Mouse (Mus musculus) liver, postnatal 0 days (tissue): Measurements from ENCODE around the gene Zfp454. TPM values are rescaled to one million over a fixed set of nuclear protein-coding genes. Genes with fewer than 3 reads are reported as not detected.

Source experiments
- ATAC-seq: fragments of 200-750 bp; cut with Nextera tagmentation; 2 replicates; pipeline ENCODE4 v1.8.0; 2017; ENCODE audit warnings: mild to moderate bottlenecking, moderate library complexity
- DNase-seq: peaks from one replicate; pipeline ENCODE4 v3.0.0-alpha.2; 2016
- H3K27ac ChIP-seq: fragments of 300-500 bp; sonication (generic); 2 replicates; pipeline ENCODE4 v1.5.1; 2014; ENCODE audit warnings: antibody characterized with exemption, moderate library complexity, mild to moderate bottlenecking, low read depth
- H3K27me3 ChIP-seq: fragments of 300-500 bp; sonication (generic); 2 replicates; pipeline ENCODE4 v1.6.1; 2014; ENCODE audit warnings: low read length, control low read depth, mixed read lengths; ENCODE audit not compliant: insufficient read depth
- H3K36me3 ChIP-seq: fragments of 300-500 bp; sonication (generic); replicated peaks from 2 replicates; pipeline ENCODE4 v1.6.1; 2014; ENCODE audit warnings: mild to moderate bottlenecking, control low read depth, low read length, moderate library complexity, mixed read lengths; ENCODE audit not compliant: insufficient read depth
- H3K4me1 ChIP-seq: fragments of 300-500 bp; sonication (generic); 2 replicates; pipeline ENCODE4 v1.6.1; 2014; ENCODE audit warnings: antibody characterized with exemption, mild to moderate bottlenecking, control low read depth; ENCODE audit not compliant: insufficient read depth
- H3K4me2 ChIP-seq: fragments of 300-500 bp; sonication (generic); 2 replicates; pipeline ENCODE4 v1.6.1; 2014; ENCODE audit warnings: low read depth, mild to moderate bottlenecking, low read length, moderate library complexity, mixed read lengths
- H3K4me3 ChIP-seq: fragments of 300-500 bp; sonication (generic); 2 replicates; pipeline ENCODE4 v1.5.1; 2014; ENCODE audit warnings: low read depth, low read length
- H3K9ac ChIP-seq: fragments of 300-500 bp; sonication (generic); replicated peaks from 2 replicates; pipeline ENCODE4 v1.6.1; 2014; ENCODE audit warnings: mild to moderate bottlenecking, moderate library complexity
- H3K9me3 ChIP-seq: fragments of 300-500 bp; sonication (generic); 2 replicates; pipeline ENCODE4 v1.6.1; 2016; ENCODE audit warnings: mild to moderate bottlenecking, control low read depth, low read length, mixed read lengths
- CTCF ChIP-seq: sonication (generic); IDR thresholded peaks from 2 replicates; pipeline ENCODE4 v1.5.1; 2016; ENCODE audit warnings: antibody characterized with exemption, low read depth
- EP300 ChIP-seq: IDR thresholded peaks from 2 replicates; pipeline ENCODE4 v1.6.1; 2016; ENCODE audit warnings: antibody characterized with exemption, low read depth, mild to moderate bottlenecking
- WGBS: fragments of 180-500 bp; shearing (Covaris S2); extraction: QIAGEN DNeasy Blood & Tissue Kit; methylation state at CpG from one replicate; pipeline ENCODE4 v1.1.7; 2014; ENCODE audit not compliant: insufficient replicate concordance; 5-methylcytosine and 5-hydroxymethylcytosine counted together
- polyA plus RNA-seq: library from polyadenylated mRNA; unstranded; fragments of >200 nt; fragmentation: Nextera tagmentation; extraction: Ambion mirVana; gene quantifications from 2 replicates; pipeline ENCODE4 v1.2.1, GENCODE M21; 2015

The Zfp454 gene
- polyA plus RNA-seq, 1 experiment from 2014 or later: 0.12 TPM

DNA sequence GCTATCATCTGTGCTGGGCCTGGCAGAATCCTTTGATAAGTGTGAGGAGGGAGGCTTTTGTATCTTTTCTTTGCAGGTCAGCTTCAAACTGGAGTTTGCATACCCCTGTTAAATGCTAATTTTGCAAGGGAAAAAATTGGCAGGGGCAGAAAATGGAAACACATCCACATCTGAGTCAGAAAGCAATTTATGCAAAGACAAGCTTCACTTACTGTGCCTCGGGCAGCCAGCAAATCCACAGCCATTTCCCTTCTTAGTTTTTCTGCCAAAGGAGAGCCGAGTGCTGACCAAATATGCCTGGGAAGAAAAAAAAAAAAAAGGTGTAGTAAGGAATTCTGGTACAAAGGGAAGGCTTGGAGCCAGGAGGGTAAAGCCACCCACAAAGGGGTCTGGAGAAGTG is 61.2 kb downstream of the Zfp454 start:
- Histone ChIP-seq H3K27me3 (no peaks in the 10 kb centered on the region), H3K9ac (no peak overlapping the region), H3K4me3 (no peak overlapping the region), H3K4me2 (no peak overlapping the region), H3K4me1 (no peaks in the 10 kb centered on the region), H3K27ac (no peak overlapping the region), H3K36me3 (no peaks in the 10 kb centered on the region), H3K9me3 (no peaks in the 10 kb centered on the region)
- 70% methylated on average over 2 of the region's 2 CpGs for WGBS
- DNase-seq (no peak), ATAC-seq (no peak)
- TF ChIP-seq EP300 (no peak), CTCF (no peak)

Other genes with a start within 250 kb of the Zfp454 start
- 0.21 and 0.39 TPM in 2 replicates for gene Zfp354c, start 59.9 kb downstream of the Zfp454 start, polyA plus RNA-seq
- gene Zfp879, start 46.1 kb downstream of the Zfp454 start, polyA plus RNA-seq: 0.08 and 0.15 TPM in 2 replicates
- 0.12 TPM in 1 of 2 replicates, not detected in the other for gene Grm6, start 37.0 kb downstream of the Zfp454 start, polyA plus RNA-seq
- 1.3 and 1.5 TPM in 2 replicates for gene Zfp2, start 28.5 kb upstream of the Zfp454 start, polyA plus RNA-seq
- gene Zfp354b, start 44.0 kb upstream of the Zfp454 start, polyA plus RNA-seq: 0.33 and 0.36 TPM in 2 replicates
- not detected in 2 replicates for gene 4933414I15Rik, start 56.1 kb upstream of the Zfp454 start, polyA plus RNA-seq
- not detected in 2 replicates for gene Prop1, start 66.1 kb upstream of the Zfp454 start, polyA plus RNA-seq
- gene Olfr1378, start 78.9 kb upstream of the Zfp454 start, polyA plus RNA-seq: not detected in 2 replicates
- not detected in 2 replicates for gene Olfr1377, start 94.3 kb upstream of the Zfp454 start, polyA plus RNA-seq
- not detected in 2 replicates for gene Olfr51, start 115.9 kb upstream of the Zfp454 start, polyA plus RNA-seq
- gene Olfr54, start 126.6 kb upstream of the Zfp454 start, polyA plus RNA-seq: not detected in 2 replicates
- not detected in 2 replicates for gene Olfr1375, start 160.5 kb upstream of the Zfp454 start, polyA plus RNA-seq
- 0.86 and 0.94 TPM in 2 replicates for gene Zfp354a, start 171.6 kb upstream of the Zfp454 start, polyA plus RNA-seq